Mouse (Mus musculus): ENCODE measurements around the gene Arl6ip6.

Gene Arl6ip6

DNA sequence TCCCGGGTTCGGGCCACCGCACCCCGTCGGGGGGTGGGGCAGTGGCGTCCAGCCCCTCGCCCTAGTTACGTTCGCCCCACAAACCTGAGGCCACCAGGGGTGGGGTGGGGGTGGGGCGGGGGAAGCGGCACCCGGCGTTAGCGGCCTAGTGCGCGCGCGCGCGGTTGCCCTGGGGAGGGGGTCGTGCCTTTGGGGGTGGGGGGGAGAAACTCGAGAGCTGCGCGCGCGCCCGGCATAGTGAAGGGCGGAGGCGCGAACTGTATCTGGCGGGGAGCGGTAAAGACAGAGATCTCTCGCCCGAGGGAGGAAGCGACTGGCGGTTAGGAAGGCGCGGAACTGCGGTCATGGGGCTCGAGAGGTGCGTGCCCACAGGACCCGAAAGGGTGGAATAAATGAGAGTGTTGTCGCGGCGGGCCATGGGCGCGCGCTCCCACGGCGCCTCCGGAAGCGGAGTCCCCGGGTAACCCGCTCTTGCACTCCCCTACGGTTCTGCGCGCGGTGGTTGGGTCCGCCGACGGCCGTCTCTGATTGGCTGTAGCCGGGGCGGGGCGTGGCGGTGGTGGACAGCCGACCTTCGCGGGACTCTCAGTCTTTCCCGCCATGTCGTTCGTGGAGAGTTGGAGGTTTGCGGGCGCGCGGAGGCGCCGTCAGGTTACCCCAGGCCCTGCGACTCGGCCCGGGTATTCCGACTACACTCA is at the start of gene Arl6ip6:
Gene Arl6ip6, plus strand, starts transcription at position 204 of the 698 bp plus-strand sequence.
- peak; percentile 97 for DNase-seq (ENCODE audit: low read depth)

DNA sequence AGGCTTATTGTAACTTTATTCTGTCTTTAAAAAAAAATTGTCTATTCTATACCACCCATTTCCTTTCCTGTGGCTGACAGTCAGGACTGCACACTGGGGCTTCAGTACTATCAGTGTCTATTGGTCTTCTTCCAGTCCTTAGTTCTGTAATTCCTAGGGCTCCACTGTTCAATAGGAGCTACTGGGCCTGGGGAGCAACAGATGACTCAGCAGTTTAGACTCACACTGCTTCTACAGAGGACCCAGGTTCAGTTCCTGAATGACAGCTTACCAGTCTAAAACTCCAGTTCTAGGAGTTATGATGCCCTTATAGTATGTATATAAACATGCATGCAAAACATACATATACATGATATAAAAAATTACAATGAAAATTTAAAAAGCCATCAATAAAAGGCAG is 44.7 kb upstream of the Arl6ip6 start:
- no peak for DNase-seq (ENCODE audit: low read depth)

DNA sequence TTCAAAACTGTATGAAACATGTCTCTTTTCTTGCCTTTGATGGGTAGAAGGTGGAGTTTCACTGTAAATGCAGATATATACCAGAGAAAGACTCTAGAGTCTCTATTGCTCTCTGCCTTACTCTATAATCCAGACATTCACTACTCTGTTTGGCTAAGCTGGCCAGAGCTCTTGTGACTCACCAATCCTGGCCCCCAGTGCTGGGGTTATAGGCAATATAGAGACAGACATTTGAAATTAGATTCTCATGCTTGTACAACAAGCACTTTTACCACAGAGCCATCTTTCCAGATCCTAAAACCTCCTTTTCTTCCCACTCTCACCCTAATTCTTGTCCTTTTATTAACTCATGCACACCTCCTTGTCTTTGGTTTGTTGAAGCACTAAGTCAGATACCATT is 17.6 kb upstream of the Arl6ip6 start:
- DNase-seq (ENCODE audit: low read depth), result peak; percentile 55

DNA sequence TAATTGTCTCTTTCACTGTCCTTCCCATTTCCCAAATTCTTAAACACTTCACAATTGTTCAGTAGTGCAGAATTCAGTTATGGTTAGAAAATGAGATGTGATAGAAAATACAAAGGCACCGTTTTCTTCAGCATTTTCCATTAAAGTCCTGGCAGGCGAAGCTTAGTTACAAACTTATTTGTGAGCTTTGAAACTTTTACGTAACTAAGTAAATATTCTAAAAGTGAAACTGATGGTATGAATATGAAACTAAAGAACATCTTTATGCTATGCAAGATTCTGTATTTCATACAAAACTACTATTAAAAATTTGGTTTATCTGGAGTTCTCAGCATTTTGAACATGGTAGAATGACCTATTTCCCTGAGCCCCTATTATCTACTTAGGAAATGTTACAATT is 12.6 kb upstream of the Arl6ip6 start:
- no peak for DNase-seq (ENCODE audit: low read depth)

DNA sequence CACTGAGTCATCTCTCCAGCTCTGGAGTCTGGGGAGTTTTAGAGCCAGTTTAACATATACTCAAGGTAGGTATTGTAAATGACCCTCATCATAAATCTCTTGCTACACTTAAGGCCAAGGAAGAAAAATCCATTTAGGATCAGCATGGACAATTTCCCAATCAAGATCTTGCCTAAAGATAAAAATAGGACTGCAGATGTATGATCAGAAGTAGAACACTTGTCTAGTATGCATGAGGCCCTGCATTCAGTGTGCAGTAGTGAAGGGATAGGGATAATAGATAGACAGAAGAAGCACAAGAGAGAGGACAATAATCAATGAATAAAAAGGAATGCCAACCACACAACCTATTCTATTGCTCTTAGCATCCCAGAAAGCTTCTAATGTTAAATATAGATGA is 11.7 kb upstream of the Arl6ip6 start:
- DNase-seq (ENCODE audit: low read depth), result no peak

DNA sequence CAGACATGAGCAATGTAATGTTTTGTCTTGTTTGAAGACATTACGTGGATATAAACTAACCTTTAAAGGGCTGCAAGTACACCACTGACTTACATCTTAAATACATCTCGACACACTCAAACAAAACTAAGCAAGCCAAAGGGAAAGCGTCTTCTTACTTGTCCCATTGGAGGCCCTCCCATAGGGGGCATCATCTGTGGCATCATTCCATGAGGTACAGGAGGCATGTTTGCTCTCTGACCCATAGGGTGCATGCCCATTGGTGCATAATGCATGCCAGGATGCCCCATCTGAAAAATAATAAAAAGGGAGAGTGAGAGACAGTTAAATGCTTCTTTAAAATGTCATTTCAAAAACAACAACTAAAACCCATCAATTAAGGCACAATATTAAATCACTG is 1.7 kb upstream of the Arl6ip6 start:
- peak; percentile 60 for DNase-seq (ENCODE audit: low read depth)

DNA sequence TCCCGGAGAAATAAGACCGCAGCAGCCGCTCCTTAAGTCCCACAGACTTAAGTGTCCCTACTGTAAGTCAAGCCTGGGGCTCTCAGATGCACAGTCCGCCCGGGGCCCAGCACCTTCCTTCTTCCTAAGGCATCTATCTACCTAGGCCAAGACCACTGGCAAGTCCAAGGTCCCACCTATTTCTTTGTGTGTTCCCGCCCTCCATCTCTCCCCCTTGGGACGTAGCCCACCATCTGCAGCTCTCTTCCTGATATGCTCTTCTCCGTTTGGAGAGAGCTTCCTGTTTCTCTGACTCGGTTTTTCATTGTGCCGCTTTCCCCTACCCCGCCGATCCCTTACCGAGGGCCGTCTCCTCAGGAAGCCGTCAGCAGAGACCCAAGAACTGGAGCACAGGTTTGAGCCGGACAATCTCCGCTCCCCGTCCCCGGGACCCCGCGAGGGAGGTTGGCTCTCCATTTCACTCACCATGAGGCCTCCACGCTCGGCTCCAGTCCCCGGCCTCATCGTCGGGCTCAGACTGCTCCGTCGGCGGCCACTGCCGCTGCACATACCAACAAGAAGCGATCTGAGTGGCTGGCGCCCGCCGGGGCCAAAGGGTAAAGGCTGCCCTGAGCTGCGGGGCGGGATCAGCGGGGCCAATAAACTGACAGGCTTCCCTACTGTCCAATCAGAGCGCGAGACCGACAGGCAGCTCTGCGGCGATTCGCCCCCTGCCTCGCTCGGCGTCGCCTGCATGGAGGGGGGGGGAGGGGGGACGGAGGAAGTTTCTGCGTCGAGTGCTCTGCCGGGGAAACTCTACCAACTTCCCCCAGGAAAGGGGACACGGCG is 628 bp upstream of the Arl6ip6 start, which contains the start of gene Prpf40a:
Gene Prpf40a, minus strand, starts transcription at position 601 of the 828 bp plus-strand sequence.
- peak; percentile 99 for DNase-seq (ENCODE audit: low read depth)

DNA sequence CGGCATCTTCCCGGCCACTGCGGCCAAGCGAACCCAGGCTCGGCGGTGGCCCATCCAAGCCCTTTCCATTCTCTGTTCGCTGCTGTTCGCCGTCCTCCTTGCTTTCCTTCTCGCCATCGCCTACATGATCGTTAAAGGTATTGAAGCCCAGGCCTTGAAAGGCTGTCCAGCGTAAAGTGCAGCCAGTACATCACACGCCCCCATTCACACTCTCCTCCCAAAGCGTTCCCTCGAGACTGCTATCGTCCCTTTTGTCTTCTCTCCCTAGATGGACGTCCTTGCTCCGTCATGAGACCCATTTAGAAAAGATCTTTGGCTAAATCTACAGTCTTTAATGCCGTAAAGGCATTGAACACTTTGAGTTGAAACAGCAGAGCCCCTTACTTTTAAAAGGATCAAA is 860 bp downstream of the Arl6ip6 start:
- DNase-seq (ENCODE audit: low read depth), result peak; percentile 48

DNA sequence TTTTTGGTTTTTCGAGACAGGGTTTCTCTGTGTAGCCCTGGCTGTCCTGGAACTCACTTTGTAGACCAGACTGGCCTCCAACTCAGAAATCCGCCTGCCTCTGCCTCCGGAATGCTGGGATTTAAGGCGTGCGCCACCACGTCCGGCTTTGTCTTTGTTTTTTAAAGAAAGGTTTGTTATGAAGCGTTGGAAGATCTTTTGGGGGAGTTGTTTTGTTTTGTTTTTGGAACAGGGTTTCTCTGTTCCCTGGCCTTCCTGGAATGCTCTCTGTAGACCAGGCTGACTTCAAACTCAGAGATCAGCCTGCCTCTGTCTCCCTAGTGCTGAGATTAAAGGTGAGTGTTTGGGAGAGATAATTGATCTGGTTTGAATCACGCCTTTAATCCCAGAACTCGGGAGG is 4.9 kb downstream of the Arl6ip6 start:
- DNase-seq (ENCODE audit: low read depth), result no peak

DNA sequence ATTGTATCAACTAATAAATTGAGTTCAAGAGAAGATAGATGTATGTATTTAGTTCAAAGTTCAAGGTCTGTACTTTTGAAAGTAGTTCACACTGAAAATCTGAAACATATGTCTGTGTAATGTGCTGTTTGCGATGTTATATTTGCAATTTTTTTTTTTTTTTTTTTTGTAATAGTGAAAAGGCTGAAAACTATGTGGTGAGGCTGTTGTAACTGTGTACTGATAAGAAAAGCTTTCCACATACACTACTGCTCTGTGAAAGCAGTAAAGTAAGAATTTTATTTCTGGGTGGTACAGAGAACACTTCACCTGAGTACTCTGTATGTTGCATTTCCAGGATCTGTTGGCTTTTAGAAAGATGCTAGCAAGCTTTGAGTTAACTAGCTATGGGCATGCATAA is 7.7 kb downstream of the Arl6ip6 start:
- no peak for DNase-seq (ENCODE audit: low read depth)

DNA sequence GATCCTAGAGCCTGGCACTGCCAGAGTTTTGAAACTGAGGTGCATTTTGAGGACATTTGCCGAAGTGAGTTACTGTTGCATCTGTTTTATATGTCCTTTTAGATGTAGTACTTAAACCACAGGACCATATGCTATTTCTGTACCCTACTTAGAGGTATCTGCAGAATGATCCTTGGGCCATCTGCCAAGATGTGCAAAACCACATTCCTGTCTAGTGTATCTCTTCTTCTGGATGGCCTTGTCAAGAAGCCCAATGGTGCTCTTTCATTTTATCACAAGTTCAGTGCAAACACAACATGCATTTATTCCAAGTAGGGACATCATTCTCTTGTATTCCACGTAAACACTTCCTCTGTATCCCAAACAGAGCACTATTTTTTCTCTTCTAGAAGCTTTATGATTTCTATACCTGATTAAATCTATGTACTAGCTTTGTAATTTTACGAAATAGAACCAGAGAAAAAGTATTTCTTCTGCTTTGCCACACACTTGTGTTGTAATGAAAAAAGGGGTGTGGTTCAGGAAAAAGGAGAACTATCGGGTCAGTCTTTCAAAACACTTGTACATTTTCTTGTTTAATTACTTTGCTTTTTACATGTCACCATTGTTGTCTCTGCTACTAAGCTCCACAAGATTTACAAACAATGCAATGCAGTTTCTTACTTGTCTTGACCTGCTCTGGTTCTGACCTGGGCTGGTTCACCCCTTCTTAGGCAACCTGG is 8.8 kb downstream of the Arl6ip6 start:
- peak; percentile 50 for DNase-seq (ENCODE audit: low read depth)

DNA sequence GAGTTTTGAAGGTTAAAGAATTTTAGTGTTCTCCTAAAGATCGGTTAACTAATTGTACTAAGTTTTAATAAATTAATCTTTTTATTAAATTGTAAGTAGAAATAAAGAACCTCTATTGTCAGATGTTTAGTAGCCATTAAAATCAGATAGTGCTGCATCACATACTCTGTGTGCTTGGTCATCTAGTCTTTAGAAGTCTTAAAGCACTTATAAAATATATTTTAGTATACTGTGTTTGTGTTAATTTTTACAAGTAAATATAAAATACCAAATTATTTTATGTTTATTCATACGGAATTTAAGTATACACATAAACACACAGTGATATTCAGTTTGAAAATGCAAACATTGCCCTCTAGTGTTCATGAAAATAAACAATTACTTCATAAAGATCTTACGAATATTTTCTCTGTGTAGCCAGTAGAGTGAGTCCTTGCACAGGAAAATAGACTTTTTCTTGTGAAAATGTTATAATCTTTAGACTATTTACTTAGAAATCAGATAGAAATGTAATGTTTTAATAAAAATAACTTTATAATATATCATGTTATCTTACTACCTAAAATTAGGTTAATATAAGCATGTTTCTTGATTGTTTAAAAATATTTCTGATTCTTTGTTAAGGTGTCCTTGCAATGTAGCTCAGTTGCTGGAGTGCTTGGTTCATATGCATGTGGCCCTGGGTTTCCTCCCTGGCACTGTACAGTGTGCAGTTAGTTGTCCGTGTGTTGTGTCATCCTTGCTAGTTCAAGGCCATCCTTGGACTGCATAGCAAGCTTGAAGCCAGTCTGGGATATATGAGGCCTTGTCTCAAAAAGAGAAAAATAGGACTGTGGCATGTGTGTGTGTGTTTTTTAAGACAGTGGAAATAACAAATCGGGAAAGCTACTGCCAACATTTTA is 13.1 kb downstream of the Arl6ip6 start:
- DNase-seq (ENCODE audit: low read depth), result peak; percentile 69

DNA sequence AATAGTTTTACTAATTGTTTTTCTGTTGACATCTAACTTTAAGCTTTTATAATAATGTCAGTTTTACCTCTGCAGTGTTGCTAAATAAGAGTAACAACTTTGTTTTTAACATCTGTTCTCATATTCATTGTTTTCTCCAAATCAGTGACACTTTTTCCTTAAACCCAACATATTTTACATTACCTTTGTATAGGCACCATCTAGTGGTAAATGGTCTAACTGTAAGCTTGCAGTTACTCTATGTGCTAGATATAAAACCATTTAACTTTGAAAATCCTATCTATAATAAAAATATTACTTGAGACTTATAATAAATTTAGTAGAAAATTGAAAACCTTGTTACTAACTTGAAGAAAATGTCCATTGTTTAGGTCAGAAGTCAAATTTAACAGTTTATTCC is 15.2 kb downstream of the Arl6ip6 start:
- DNase-seq (ENCODE audit: low read depth), result peak; percentile 30

DNA sequence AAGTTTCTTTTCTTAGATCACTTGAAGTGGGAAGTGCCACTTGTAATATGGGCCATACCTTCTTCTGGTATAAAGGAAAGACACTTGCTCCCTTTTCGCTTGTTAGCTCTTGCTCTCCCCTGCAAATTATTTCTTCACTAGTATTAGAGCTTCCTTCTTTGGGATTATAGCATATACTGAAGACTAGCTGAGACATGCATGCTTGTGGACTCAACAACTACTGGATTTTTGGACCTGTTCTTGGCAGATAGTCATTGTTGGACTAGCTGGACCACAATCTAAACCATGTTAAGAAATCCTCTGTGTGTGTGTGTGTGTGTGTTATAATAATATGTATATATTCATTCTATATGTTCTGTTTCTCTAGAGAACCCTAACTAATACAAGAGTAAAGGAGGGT is 22.0 kb downstream of the Arl6ip6 start:
- no peak for DNase-seq (ENCODE audit: low read depth)

DNA sequence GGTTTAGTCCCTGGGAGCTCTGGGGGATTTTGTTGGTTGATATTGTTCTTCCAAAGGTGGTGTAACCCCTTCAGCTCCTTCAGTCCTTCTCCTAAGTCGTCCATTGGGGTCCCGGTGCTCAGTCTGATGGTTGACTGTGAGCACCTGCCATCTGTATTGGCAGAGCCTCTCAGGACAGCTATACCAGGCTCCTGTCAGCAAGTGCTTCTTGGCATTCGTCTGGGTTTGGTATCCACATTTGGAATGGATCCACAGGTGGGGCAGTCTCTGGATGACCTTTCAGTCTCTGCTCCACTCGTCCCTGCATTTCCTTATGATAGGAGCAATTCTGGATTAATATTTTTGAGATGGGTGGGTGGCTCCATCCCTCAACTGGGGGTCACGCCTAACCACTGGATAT is 30.7 kb downstream of the Arl6ip6 start:
- DNase-seq (ENCODE audit: low read depth), result no peak

DNA sequence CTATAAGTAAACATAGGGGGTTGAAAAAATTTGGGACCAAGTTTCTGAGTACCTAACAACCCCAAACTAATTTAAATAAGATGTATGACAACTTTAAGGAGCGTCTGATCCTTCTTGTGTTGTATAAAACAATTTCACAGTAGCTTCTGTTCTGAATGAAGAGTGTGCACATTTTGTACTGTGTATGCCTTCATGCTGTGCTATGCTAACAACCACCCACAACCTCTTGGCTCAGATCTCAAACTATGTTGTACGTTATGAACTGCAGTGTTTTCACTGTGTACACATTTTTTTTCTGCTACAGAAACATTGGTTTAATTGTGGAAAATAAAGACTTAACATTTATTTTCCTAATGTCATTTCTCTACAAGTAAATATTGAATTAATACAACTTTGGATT is 65.5 kb downstream of the Arl6ip6 start:
- DNase-seq (ENCODE audit: low read depth), result no peak
